Mouse (Mus musculus): ENCODE results near the gene Smarca1.
A peak's percentile ranks its signal among the peaks of the same experiment; 100 is the strongest.

The Smarca1 gene

DNA sequence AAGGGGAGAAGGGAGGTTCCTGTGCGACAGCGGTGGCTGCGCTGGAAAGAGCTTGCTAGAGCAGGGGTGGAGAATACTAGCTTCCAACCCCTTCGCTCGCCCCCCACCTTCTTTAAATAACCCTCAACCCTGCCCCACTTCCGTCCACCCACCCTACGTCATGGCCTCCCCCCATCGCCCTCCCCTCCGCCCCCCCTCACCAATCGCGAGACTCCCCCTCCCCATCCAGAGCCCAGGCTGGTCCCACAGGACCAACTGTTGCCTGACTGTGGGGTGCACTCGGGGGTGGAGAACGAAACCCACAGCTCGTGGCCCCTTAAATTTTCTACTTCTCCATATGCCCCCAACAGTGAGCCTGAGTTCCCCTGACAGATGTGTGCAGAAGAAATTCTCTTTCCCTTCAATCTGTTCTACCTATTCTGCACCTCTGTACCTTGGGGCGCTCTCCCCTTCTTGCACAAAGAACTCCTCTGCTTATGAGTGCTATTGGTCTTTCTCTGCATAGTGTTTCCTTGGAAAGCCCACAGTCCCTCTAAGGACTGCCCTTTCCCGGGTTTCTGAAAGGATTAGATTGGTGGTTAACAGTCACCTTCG, at the start of gene Smarca1:
Gene Smarca1 (minus strand): TSS at position 544 of the 594 bp plus-strand sequence.
- no peak for DNase-seq (ENCODE audit: low spot score)

DNA sequence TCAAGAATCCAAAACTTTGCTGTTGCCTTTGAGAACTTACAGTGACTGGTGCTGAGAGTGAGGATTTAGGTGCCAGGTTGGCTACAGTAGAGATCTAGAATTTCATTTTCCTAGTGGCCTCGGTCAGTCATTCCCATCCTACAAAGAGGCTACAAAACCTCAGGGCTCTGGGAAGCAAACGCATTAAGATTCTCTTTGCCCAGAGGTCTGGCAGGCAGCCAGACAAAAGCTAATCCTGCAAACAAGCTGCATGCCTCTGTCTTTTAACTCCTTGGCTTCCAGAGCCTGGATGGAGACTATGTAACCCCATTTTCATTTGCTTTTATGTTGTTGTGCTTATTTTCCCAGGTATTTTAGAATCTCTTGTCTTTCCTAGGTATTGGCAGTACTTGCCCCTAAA, 45.0 kb upstream of the Smarca1 start:
- no peak for DNase-seq (ENCODE audit: low spot score)

GRCm38 (mm10) chrX:47936885-47937284, 44.1 kb upstream of the Smarca1 start:
- no peak for DNase-seq (ENCODE audit: low spot score)

DNA sequence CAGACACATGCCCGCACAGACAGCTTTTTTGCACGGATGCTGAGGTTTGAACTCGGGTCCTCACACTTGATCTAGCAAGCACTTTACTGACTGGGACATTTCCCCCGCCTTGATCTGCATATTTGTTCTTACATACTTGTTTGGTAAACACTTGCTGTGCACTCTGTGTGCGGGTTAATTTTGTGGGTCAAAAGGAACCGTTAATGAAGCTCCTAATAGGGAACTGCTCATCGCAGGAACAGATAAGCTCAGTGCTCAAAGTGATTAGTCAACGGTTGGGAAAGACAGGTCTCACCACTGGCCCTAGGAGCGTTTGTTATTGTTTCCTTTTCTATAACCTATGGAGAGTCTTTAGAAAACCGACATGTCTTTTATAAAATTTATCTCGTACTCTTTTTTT, 41.6 kb upstream of the Smarca1 start:
- no peak for DNase-seq (ENCODE audit: low spot score)

DNA sequence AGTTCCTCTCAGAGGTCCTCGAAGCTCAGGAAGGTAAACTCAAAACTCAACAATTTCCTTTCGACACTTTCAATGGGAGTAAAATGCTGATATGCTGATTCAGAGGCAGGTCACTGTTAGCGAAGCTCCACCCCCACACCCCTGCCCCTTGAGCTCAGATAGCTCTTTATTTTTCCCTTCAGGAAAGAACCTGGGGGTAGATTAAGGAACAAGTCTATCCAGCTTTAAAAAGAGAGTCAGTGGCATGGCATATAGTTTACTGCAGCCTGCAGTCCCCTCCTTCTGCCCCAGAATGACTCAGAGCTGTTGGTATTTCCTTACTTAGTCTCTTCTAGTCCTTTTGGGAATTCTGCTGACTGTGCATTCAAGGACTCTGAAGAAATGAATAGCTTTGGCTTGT, 37.7 kb upstream of the Smarca1 start:
- DNase-seq (ENCODE audit: low spot score), result no peak

GRCm38 (mm10) chrX:47927981-47928380, 35.2 kb upstream of the Smarca1 start:
- DNase-seq (ENCODE audit: low spot score), result no peak

DNA sequence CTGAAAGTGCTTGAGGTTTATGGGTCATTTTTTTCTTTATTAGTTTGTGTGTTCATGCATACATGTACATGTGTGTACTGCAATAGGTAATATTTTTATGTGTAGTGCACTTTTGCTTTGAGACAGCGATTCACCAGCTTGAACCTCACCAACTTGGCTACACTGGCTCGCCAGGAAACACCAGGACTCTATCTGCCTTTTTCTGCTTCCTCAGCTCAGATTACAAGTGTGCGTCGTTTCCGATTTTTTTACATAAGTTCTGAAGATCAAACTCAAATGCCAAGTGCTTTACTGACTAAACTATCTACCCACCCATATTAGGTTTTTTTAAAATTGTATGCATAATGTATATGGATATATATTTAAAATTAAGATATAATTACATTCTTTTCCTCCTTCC, 27.8 kb upstream of the Smarca1 start:
- no peak for DNase-seq (ENCODE audit: low spot score)

- no peak for DNase-seq (ENCODE audit: low spot score)
Observed at GRCm38 (mm10) chrX:47916831-47917230, 24.1 kb upstream of the Smarca1 start.

- no peak for DNase-seq (ENCODE audit: low spot score)
Observed at GRCm38 (mm10) chrX:47913543-47913938, 20.8 kb upstream of the Smarca1 start.

DNA sequence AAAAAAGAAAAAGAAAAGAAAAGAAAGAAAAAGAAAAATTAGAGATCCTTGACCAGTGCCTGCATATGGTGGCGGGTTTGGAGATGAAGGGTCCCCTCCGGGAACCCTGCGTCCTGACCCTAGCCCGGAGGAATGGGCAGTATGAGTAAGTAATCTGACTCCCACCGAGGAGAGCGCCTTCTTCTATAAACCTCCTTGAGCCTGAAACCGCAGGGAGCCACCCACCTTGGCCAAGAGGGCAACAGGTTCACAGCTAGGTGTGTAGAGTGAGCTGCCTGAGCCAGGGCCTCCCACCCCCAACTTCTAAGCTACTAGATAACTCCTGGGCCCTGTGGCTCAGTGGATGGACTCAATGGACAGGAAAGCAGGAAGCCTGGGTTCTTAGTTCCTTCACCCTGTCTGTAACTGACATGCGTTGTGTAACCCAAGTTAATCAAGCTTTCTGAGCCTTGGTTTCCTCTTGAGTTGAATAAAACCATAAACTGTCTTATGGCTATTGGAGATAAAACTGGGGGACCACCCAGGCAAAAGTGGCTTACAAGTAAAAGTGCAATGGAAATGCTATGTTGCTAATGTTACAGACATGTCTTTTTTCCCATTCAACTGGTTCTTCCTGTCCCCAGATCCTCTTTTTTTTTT, 20.2 kb upstream of the Smarca1 start:
- DNase-seq (ENCODE audit: low spot score), result no peak

DNA sequence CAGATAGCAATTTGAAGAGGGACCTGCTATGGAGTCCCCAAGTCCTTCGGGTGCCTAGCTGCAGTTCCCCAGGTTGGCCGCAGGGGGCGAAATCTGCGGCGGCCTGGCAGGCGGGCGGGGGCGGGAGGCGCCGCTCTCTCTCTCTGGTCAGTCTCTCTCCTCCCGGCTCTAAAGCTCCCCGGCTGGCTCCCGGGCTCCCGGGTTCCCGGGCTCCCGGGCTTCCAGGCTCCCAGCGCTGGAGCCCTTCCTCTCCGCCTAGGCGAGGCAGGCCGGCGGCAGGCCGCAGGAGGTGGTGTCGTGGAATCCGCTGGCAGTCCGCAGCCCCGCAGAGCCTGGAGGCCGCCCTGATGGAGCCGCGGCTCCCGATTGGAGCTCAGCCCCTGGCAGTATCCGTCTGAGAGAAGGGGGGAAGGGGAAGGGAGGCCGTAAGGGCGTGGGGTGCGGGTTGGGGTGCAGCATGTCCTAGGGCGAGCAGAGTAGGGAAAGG, 19.6 kb upstream of the Smarca1 start, which contains the start of gene Ocrl:
Gene Ocrl (plus strand): TSS at position 82 of the 487 bp plus-strand sequence.
- peak; percentile 46 for DNase-seq (ENCODE audit: low spot score)

DNA sequence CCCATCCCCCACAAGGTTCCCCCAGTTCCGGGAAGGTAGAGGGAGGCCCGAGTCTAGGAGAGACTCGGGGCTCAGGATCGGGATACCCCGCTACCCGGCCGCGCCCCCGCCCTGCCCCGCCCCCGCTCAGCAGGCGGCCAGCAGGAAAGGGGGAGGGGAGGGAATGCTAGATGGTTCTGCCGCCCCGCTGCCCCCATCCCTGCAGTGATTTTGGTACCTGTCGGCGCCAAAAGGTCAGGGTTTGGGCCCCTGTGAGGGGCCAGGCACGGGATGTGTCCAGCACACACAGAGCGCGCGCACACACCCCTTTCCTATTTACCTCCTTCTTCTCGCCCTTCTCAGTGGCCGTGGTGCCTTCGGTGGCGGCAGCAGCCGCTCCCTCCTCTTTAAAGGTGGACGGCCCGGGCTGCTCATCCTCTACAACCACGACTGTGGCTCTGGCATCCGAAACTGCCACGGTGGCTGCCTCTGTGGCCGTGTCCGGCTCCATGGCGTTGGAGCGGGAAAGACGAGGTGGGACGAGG, 805 bp downstream of the Smarca1 start:
- peak; percentile 5 for DNase-seq (ENCODE audit: low spot score)

- no peak for DNase-seq (ENCODE audit: low spot score)
Observed at GRCm38 (mm10) chrX:47891243-47891906, 1.4 kb downstream of the Smarca1 start.

GRCm38 (mm10) chrX:47887401-47887800, 5.4 kb downstream of the Smarca1 start:
- DNase-seq (ENCODE audit: low spot score), result no peak

GRCm38 (mm10) chrX:47882813-47883212, 10.0 kb downstream of the Smarca1 start:
- DNase-seq (ENCODE audit: low spot score), result no peak

DNA sequence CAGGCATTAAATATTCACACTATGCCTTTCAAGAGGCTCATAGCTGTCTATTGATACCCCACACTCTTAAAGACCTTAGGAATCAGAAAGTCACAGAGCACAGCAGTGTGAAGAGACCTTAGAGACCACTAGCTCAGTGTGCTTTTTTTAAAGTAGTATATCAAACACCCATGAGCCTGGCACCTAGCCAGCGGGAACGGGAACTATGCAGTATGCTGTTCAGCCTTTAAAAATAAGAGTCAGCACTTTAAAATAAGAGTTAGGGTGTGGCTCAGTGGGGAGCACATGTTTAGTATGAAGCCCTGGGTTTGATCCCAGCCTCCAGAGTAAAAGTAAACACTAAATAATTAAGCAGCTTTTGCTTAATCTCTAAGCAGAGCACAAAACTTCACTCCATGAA, 12.7 kb downstream of the Smarca1 start:
- no peak for DNase-seq (ENCODE audit: low spot score)

- DNase-seq (ENCODE audit: low spot score), result no peak
Observed at GRCm38 (mm10) chrX:47858544-47858943, 34.2 kb downstream of the Smarca1 start.

DNA sequence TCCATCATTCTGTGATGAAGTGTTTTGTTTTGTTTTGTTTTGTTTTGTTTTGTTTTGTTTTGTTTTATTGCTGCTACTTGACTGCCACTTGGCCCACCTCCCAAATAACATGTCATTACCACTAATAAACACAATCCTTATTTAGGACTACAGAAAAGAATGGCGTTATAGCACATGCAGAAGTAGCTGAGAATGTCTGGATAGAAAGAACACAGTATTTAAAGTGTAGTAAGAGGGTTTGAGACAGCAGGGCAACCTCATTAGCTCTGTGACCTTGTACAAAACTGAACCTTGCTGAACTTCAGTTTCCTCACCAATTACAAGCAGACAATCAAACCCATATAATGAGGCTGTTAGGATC, 57.0 kb downstream of the Smarca1 start:
- no peak for DNase-seq (ENCODE audit: low spot score)

- no peak for DNase-seq (ENCODE audit: low spot score)
Observed at GRCm38 (mm10) chrX:47835098-47835834, 57.5 kb downstream of the Smarca1 start.

GRCm38 (mm10) chrX:47833431-47833830, 59.3 kb downstream of the Smarca1 start:
- DNase-seq (ENCODE audit: low spot score), result no peak

DNA sequence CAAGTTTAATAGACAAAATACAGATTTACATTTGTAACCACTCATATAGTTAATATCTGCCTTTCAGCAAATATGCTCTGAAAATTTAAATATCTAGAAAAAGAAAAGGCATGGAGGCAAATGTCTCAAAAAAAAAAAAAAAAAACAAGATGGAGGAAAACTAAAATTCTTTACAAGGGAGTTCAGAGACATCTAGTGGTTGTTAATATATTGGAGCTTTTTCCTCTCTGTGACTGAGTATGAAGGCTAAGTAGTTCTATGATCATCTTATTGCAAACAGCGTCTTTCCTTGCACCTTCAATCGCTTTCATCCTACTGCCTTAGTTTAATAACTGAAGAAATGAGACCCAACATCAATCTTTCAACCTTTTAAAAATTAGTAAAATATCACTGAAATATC, 72.2 kb downstream of the Smarca1 start:
- no peak for DNase-seq (ENCODE audit: low spot score)

DNA sequence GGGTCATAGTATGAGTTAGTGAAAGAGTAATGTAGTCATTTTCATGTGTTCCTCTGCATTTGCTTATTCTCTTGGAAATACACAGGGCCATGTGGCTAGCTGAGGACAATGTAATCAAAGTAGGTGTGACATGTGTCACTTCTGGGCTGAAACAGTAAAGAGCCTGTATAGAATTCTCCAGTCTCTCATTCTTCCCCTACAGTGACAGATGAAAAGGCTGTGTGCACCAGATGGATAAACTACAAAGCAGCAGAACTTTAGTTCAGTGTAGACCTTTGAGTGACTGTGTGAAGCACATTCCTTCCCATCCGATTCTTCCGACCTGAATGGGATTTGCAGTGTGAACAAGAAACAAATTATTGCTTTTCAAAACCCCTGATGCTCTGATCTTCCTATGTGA, 84.1 kb downstream of the Smarca1 start:
- DNase-seq (ENCODE audit: low spot score), result no peak
